Mouse (Mus musculus) kidney, postnatal 14 days (tissue): ENCODE results near the gene Fam20b.
"Not testable (repeated sequence)": the region's sequence is repeated elsewhere in the genome, so short reads cannot be mapped to it uniquely, and the experiment has no call there.

Source experiments
- DNase-seq: peaks from one replicate; pipeline ENCODE4 v3.0.0; 2022; ENCODE audit warnings: mixed read lengths

Gene Fam20b

GRCm38 (mm10) chr1:156669208-156669983 is 49.5 kb downstream of the Fam20b start:
- no peak for DNase-seq

GRCm38 (mm10) chr1:156668602-156669001 is 50.3 kb downstream of the Fam20b start:
- DNase-seq = no peak

GRCm38 (mm10) chr1:156667141-156667926 is 51.6 kb downstream of the Fam20b start:
- DNase-seq = no peak

GRCm38 (mm10) chr1:156665777-156666176 is 53.1 kb downstream of the Fam20b start:
- no peak for DNase-seq

GRCm38 (mm10) chr1:156660660-156661236 is 58.1 kb downstream of the Fam20b start:
- not testable (repeated sequence) for DNase-seq

GRCm38 (mm10) chr1:156659906-156660659 is 58.8 kb downstream of the Fam20b start:
- no peak for DNase-seq

GRCm38 (mm10) chr1:156658676-156659075 is 60.2 kb downstream of the Fam20b start:
- DNase-seq = no peak

GRCm38 (mm10) chr1:156657523-156657922 is 61.4 kb downstream of the Fam20b start:
- peak; percentile 47 for DNase-seq

GRCm38 (mm10) chr1:156654735-156655530 is 64.0 kb downstream of the Fam20b start:
- DNase-seq = no peak

- no peak for DNase-seq
Measured at GRCm38 (mm10) chr1:156652189-156652822, 66.6 kb downstream of the Fam20b start.

- DNase-seq = no peak
Measured at GRCm38 (mm10) chr1:156650631-156651030, 68.3 kb downstream of the Fam20b start.

GRCm38 (mm10) chr1:156648705-156649104 is 70.2 kb downstream of the Fam20b start:
- no peak for DNase-seq

GRCm38 (mm10) chr1:156645971-156646370 is 72.9 kb downstream of the Fam20b start:
- no peak for DNase-seq

- no peak for DNase-seq
Measured at GRCm38 (mm10) chr1:156644780-156645523, 73.9 kb downstream of the Fam20b start.

GRCm38 (mm10) chr1:156644061-156644460 is 74.8 kb downstream of the Fam20b start:
- DNase-seq = no peak

- DNase-seq = no peak
Measured at GRCm38 (mm10) chr1:156642813-156643212, 76.1 kb downstream of the Fam20b start.

GRCm38 (mm10) chr1:156641808-156642207 is 77.1 kb downstream of the Fam20b start:
- DNase-seq = no peak

- DNase-seq = no peak
Measured at GRCm38 (mm10) chr1:156640577-156640976, 78.3 kb downstream of the Fam20b start.

GRCm38 (mm10) chr1:156639455-156639854 is 79.4 kb downstream of the Fam20b start:
- DNase-seq = no peak

- DNase-seq = no peak
Measured at GRCm38 (mm10) chr1:156635148-156635547, 83.7 kb downstream of the Fam20b start.

- peak; percentile 49 for DNase-seq
Measured at GRCm38 (mm10) chr1:156633095-156633494, 85.8 kb downstream of the Fam20b start.
